Mouse (Mus musculus) T-cell, adult 66 days (primary cell): ENCODE results near the gene AK157302. TPM values are rescaled to one million over a fixed set of nuclear protein-coding genes. Genes with fewer than 3 reads are reported as not detected.

ENCODE experiments used
- total RNA-seq, 2 experiments: library from RNA; stranded (reverse); gene quantifications; 3 replicates in 1 of 2; 4 replicates in 1 of 2; pipeline ENCODE4 v1.2.4; 2023

The AK157302 gene
- 1 to 10 TPM; 4.4 to 5.9 TPM for total RNA-seq

DNA sequence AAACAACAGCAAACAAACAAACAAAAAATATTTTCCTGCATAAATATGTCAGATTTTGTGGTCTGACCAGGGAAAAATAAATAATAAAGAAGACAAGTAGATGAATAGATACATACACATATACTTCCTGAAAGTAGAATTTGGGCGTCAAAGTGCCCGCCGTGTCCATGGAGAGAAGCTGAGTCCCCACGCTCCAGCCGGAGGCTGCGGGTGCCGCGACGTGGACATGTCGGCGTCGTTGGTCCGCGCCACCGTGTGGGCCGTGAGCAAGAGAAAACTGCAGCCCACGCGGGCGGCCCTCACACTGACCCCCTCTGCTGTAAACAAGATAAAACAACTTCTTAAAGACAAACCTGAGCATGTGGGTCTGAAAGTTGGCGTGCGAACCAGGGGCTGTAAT, at the start of gene AK157302:
TSS of gene AK157302 (plus strand) at position 144 of the 400 bp plus-strand sequence.

DNA sequence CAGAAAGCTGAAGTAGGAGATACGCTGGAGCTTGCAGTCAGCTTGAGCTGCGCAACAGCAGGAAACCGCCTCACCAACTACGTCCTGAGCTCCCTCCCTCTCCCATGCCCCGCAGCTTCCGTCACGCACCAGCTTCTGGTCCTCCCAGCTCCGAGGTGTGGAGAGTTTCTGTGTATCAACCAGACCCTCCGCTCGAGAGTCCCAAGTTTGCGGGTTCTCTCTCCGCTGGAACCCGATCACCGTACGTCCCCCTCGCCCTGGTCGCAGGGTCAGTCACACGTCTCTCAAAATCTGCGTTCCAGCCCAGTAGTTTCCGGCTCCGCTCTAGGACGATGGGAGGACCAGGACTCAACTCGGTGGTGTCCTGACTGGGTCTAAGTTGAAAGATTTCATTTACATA, 41.6 kb upstream of the AK157302 start, which contains the start of gene Zscan26:
TSS of gene Zscan26 (minus strand) at position 282 of the 400 bp plus-strand sequence.

DNA sequence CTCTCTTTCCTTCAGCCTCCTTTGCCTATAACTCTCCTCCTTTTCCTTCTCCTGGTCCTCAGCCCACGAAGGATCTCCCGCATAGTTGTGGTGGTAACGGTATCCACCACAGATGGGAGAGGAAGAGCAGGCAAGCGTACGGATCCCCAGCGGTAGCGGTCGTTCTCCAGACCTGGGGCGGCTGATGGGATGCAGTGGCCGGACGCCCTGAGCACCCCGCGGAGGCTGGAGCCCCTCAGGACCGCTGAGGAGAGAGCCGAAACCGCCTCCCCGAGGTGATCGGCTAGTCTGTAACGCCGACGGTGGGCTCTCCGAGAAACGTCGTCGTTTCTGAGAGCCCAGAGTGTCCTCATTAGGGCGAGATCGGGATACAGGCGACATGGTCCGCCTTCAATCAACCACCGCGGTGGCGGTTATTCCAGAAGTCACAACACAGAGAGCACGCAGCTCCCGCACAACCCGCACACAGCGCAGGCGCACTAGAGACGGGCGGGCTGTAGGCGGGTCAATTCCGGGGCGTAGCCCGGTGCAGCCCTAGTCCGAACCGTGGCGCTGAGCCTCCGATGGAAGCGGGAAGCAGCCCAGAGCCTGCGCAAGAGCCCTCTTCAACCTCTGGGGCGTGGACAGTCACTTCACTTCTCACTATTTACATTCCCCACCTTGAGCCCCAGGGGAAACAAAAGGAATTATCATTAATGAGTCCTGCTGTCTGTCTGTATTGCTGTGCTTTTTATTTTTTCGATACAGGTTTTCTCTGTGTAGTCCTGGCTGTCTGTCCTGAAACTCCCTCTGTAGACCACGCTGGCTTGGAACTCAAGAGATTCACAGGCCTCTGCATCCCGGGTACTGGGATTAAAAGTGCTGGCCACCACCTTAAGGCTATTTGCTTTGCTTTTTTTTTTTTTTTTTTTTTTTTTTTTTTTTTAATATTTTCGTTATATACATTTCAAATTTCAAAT, 26.7 kb upstream of the AK157302 start, which contains the start of gene Nkapl:
TSS of gene Nkapl (minus strand) at position 449 of the 959 bp plus-strand sequence.

DNA sequence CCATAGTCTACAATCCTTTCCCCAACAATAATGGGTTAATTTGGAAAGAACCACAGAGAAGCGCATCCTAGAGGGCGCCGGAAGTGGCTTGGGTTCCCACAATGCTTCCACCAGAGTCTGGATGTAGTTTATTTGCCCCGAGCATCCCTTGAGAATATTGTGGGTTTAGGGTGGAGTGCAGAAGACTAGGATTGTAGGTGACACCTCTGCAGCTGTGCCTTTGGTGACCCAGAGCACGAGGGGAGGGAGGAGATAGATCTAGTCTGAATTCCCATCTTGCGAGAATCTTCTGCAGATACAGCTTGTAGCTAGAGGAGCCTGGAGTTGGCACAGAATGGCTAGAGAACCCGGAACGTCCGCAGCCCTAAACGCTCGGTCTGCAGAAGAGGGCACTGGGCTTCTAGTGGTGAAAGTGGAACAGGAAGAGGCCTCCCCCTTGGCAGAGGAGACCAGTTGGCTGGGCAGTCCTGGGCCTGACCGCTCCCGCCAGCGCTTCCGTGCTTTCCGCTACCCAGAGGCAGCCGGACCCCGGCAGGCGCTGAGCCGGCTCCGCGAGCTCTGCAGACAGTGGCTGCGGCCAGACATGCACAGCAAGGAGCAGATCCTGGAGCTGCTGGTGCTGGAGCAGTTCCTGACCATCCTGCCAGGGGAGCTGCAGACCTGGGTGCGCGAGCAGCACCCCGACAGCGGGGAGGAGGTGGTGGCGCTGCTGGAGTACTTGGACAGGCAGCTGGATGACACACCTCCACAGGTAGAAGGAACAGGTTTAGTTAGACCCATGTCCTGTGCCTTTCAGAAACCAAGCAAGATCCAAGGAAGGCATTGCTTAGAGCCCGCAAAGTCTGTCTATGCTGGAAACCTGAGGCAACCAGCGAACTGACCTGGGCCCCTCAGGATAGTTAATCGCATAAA, 16.0 kb upstream of the AK157302 start, which contains the start of the genes Zkscan4 and Gm10065:
TSS of gene Zkscan4 (plus strand) at position 149 of the 912 bp plus-strand sequence.
TSS of gene Gm10065 (minus strand) at position 683 of the 912 bp plus-strand sequence.

DNA sequence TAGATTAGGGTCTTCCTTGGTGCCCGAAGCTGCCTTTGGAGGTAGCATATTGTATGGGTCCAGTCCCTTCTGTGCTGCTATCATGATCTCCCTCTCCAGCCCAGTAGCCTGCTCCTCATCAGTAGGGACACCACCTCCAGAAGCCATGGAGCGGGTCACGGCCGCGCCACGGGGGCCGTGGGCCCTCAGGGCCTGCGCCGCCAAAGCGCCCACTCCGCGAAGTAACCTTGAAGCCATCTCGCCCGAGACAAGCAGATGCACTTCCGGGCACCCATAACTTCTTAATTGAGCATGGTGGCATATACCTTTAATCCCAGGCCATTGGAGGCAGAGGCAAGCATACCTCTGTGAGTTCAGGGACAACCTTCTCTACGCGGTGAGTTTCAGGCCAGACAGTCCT, 6.2 kb downstream of the AK157302 start, which contains the start of gene Gm11273:
TSS of gene Gm11273 (minus strand) at position 237 of the 400 bp plus-strand sequence.

DNA sequence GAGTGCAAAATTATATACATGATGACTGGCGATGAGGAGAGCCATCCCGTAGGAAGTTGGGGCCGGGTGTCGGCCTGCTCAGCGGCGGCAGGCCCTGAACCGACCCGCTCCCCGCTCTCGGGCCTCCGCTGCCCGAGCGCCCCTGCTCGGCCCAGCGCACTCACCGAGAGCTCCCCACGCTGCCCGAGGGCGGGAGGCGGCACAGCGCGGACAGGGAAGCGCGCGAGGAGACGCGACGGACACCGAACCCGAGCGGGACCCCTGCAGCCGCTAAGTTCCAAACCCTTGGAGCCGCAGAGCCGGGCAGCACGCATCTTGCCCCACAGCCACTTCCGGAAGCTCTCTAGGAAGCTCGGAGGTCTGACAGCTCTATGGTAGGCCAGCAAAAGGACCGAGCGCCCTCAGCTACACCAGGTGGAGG, 35.8 kb downstream of the AK157302 start, which contains the start of gene Zkscan8:
TSS of gene Zkscan8 (minus strand) at position 340 of the 421 bp plus-strand sequence.

DNA sequence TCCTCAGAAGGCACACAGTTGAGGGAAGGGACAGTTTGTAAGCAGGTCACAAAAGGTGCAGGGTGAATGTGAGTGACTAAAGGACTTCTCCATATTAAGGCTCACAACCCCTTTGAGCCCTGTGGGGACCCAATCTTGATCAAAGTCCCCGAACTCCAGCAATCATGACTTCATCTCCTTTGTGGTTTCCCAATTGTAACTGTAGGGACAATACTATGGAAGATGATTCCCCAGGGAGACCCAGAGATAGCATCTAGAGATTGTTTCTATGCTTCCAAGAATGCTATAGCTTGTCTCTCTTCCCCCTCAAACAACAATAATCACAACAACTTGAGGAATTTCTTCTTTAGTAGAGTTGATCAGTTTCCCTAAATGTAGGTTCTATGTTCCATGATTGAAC, 47.7 kb downstream of the AK157302 start, which contains the start of gene Olfr1366:
TSS of gene Olfr1366 (minus strand) at position 101 of the 400 bp plus-strand sequence.

Other genes starting within 250 kb of the AK157302 start
- gene Gpx5, start 202.5 kb upstream of the AK157302 start, total RNA-seq, result not detected
- gene Gpx6, start 183.1 kb upstream of the AK157302 start, total RNA-seq, result not detected
- gene Olfr1367, start 148.3 kb upstream of the AK157302 start, total RNA-seq, result not detected
- 1 to 10 TPM; 7.9 to 9.0 TPM for gene Zscan12, start 132.4 kb upstream of the AK157302 start, total RNA-seq
- 10 to 100 TPM; 60.5 to 74.8 TPM for gene Zkscan3, start 92.5 kb upstream of the AK157302 start, total RNA-seq
- gene Pgbd1, start 54.2 kb upstream of the AK157302 start, total RNA-seq, result under 1 TPM; 0.73 to 0.98 TPM
- gene Zscan26, start 41.5 kb upstream of the AK157302 start, total RNA-seq, result 10 to 100 TPM; 54.1 to 55.3 TPM
- gene Nkapl, start 26.7 kb upstream of the AK157302 start, total RNA-seq, result not detected
- not detected for gene Zkscan4, start 16.3 kb upstream of the AK157302 start, total RNA-seq
- gene Gm10065, start 15.8 kb upstream of the AK157302 start, total RNA-seq, result not detected
- gene Gm11273, start 6.2 kb downstream of the AK157302 start, total RNA-seq, result 10 to 100 TPM; 10.6 to 15.1 TPM
- gene Zkscan8, start 35.9 kb downstream of the AK157302 start, total RNA-seq, result 10 to 100 TPM; 11.1 to 11.3 TPM
- gene Olfr1366, start 47.6 kb downstream of the AK157302 start, total RNA-seq, result not detected
- not detected for gene Olfr1535, start 64.7 kb downstream of the AK157302 start, total RNA-seq
- not detected for gene Olfr1364, start 86.5 kb downstream of the AK157302 start, total RNA-seq
- not detected for gene Olfr1362, start 118.8 kb downstream of the AK157302 start, total RNA-seq
- gene Olfr11, start 147.3 kb downstream of the AK157302 start, total RNA-seq, result not detected
- not detected for gene Olfr1361, start 168.2 kb downstream of the AK157302 start, total RNA-seq
- not detected for gene Olfr1360, start 182.2 kb downstream of the AK157302 start, total RNA-seq
- not detected for gene Olfr1359, start 202.9 kb downstream of the AK157302 start, total RNA-seq
- 100 to 1,000 TPM in 1 of 2 experiments, 10 to 100 TPM in 1; 41.0 to 101 TPM for gene Hist1h2bl, start 220.9 kb downstream of the AK157302 start, total RNA-seq
- gene Hist1h2ai, start 221.2 kb downstream of the AK157302 start, total RNA-seq, result 10 to 100 TPM; 69.0 to 85.5 TPM
- gene Hist1h3h, start 222.4 kb downstream of the AK157302 start, total RNA-seq, result 100 to 1,000 TPM in 1 of 2 experiments, 10 to 100 TPM in 1; 63.3 to 163 TPM
- gene Hist1h2bm, start 226.8 kb downstream of the AK157302 start, total RNA-seq, result 10 to 100 TPM in 1 of 2 experiments, 1 to 10 TPM in 1; 9.3 to 35.0 TPM
- 10 to 100 TPM in 1 of 2 experiments, 1 to 10 TPM in 1; 9.9 to 32.0 TPM for gene Hist1h4j, start 239.8 kb downstream of the AK157302 start, total RNA-seq